Mouse (Mus musculus) left cerebral cortex, postnatal 36 days (tissue): ENCODE measurements around the gene Gm16503. TPM values are rescaled to one million over a fixed set of nuclear protein-coding genes. Genes with fewer than 3 reads are reported as not detected.
"Not testable (repeated sequence)": the region's sequence is repeated elsewhere in the genome, so short reads cannot be mapped to it uniquely, and the experiment has no call there.

Experiments used
- DNase-seq, 2 experiments: peaks; one replicate each; pipeline ENCODE4 v3.0.0; 2021 to 2022; ENCODE audit warnings: low spot score in 2 of 2, mixed read lengths in 1 of 2
- intact Hi-C: fragments of 180-260 bp; cut with DNase I; formaldehyde crosslinking; loops from one replicate; pipeline ENCODE4 v1.15.1; 2025
- total RNA-seq, 2 experiments: library from RNA; stranded (reverse); gene quantifications; 2 replicates each; pipeline ENCODE4 v1.2.3; 2021

Gm16503 gene
- under 1 TPM; 0.37 to 0.50 TPM for total RNA-seq

DNA sequence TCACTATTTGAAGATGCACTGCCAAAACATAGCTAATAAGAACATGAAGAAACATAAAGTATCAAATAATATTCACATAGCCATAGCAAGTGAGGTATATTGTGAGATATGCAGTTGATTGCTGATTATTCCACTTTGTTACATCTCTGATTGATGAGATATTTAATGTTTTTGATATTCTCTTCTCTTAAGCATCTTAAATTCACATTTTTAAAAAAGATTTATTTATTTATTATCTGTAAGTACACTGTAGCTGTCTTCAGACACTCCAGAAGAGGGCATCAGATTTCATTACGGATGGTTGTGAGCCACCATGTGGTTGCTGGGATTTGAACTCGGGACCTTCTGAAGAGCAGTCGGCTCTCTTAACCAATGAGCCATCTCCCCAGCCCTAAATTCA lies at the start of gene Gm16503:
Gm16503 (plus strand) TSS at position 301 of the 400 bp plus-strand sequence.
- intact Hi-C loops, DNase-seq: not testable (repeated sequence)

- DNase-seq, intact Hi-C loops: not testable (repeated sequence)
Measured at GRCm38 (mm10) chr4:147492117-147492516, 47.9 kb upstream of the Gm16503 start, which contains the start of gene Zfp982. Gene Zfp982 (plus strand): TSS chr4:147492417.

DNA sequence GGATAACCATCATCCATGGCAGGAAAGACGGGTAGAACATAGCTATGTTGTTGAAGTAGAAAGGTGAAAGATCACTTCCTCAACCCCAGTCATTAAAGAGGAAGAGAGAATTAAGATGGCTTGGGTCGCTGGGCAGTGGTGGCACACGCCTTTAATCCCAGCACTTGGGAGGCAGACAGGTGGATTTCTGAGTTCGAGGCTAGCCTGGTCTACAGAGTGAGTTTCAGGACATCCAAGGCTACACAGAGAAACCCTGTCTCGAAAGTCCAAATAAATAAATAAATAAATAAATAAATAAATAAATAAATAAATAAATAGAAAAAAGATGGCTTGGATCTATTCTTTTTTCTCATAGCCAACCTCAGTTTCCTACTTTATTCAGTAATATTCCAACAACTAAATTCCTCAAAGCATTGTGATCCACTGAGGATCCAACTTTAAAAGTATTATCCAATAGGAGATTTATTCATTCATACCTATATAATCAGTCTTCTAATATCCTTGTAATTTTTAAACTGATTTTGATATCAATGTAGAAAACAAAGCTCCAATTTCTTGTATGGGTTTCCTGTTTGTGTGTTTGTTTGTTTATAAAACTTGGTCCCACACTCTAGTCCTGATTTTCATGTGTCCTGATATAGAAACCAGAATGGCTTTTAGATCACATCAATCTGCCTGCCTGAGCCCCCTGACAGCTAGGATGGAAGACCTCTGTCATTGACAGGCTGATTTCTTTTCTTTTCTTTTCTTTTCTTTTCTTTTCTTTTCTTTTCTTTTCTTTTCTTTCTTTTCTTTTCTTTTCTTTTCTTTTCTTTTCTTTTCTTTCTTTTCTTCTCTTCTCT lies 41.0 kb upstream of the Gm16503 start:
- intact Hi-C loops = loop anchor here (1.0 kb wide), 1 partner anchor 9 kb away; no protein-coding TSS in a partner anchor
- DNase-seq = not testable (repeated sequence)

GRCm38 (mm10) chr4:147509174-147509573 lies 30.8 kb upstream of the Gm16503 start:
- intact Hi-C loops = no loop called here
- DNase-seq = no peak

DNA sequence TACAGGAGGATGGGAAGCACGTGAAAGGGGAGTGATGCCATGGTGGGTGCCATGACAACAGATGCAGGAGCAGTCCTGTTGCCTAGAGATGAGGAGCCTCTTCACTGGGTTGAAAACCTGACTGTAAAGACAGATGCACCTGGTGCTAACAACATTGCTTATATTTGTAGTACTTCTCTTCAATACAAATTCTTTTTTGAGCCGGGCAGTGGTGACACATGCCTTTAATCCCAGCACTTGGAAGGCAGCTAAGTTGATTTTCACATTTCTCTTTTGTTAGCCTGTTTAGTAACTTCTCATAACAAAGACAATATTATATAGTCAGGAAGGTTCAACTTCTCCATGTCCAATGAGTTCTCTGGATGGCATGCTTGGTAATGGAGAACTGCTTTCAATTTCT lies 21.0 kb upstream of the Gm16503 start:
- intact Hi-C loops = loop anchor here (1.0 kb wide), 1 partner anchor 1960 kb away; no protein-coding TSS in a partner anchor
- no peak for DNase-seq

GRCm38 (mm10) chr4:147520100-147520499 lies 19.9 kb upstream of the Gm16503 start:
- no peak for DNase-seq
- intact Hi-C loops = loop anchor here (5.0 kb wide), 1 partner anchor 67 kb away; no protein-coding TSS in a partner anchor

- DNase-seq = no peak
- intact Hi-C loops = no loop called here
Measured at GRCm38 (mm10) chr4:147525125-147525524, 14.9 kb upstream of the Gm16503 start.

DNA sequence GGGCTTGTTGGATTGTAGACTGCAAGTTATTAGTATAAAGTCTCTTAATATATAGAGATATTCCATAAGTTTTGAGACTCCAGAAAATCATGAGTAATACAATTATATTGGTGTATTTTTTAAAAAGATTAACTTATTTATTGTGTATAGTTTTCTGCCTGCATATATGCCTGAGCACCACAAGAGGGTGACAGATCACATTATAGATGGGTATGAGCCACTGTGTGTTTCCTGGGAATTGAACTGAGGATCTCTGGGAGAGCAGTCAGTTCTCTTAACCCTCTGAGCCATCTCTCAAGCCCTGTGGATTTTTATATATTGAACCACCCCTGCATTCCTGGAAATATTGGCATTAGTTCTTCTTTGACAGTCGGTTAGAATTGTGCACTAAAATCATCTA lies 9.7 kb upstream of the Gm16503 start:
- intact Hi-C loops = no loop called here

GRCm38 (mm10) chr4:147535916-147536315 lies 4.1 kb upstream of the Gm16503 start:
- intact Hi-C loops, DNase-seq: not testable (repeated sequence)

More for the DNA sequence above, 9.7 kb upstream of the Gm16503 start:
- no peak for DNase-seq

GRCm38 (mm10) chr4:147537702-147538101 lies 2.3 kb upstream of the Gm16503 start:
- DNase-seq = no peak
- intact Hi-C loops = no loop called here

- intact Hi-C loops = no loop called here
- no peak for DNase-seq
Measured at GRCm38 (mm10) chr4:147541105-147541504, 1.1 kb downstream of the Gm16503 start.

GRCm38 (mm10) chr4:147553071-147553470 lies 13.1 kb downstream of the Gm16503 start, which contains the start of gene Zfp985:
Gene Zfp985 (plus strand): TSS chr4:147553277.
- intact Hi-C loops = not testable (repeated sequence)

GRCm38 (mm10) chr4:147554361-147554760 lies 14.3 kb downstream of the Gm16503 start:
- DNase-seq, intact Hi-C loops: not testable (repeated sequence)

More at GRCm38 (mm10) chr4:147553071-147553470, 13.1 kb downstream of the Gm16503 start, which contains the start of gene Zfp985:
- DNase-seq = not testable (repeated sequence)

DNA sequence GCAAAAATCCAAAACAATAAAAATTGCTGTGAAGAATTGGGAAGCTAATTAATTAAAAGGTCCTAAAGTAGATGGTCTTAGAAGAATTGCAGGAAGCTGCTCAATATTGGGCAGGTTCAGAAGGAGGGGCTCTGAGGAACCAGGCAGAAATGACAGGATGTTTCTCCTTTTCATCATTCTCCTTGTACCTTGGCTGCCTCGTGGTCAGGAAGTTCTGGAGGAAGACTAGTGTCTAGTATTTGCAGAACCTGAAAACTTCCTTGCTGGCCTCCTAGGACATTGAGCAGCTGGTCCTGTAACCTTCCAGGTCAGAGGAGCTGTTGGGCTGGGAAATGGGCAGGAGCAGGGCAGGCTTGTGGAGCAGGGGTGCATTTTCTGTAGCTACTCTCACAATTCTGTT lies 16.9 kb downstream of the Gm16503 start:
- DNase-seq, intact Hi-C loops: not testable (repeated sequence)

- intact Hi-C loops, DNase-seq: not testable (repeated sequence)
Measured at GRCm38 (mm10) chr4:147558011-147558410, 18.0 kb downstream of the Gm16503 start.

DNA sequence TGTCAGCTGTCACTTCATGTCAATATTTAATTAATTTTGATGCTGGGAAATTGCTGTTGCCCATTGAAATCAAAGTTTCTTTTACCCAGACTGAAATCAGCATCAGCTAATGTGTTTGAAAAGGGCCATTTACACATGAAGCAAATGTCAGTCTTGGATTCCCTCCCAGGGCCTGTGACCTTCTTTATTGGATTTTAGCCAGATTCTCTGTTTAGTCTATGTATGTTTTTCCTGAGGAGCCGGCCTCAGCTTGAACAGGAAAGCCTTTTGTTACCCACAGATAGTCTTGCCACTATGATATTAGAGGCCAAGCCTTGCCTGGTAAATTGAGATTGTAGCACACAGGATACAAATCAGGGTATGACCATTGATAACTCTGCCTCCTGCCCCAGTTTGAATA lies 19.1 kb downstream of the Gm16503 start:
- DNase-seq, intact Hi-C loops: not testable (repeated sequence)

GRCm38 (mm10) chr4:147565426-147566220 lies 25.6 kb downstream of the Gm16503 start:
- DNase-seq = no peak
- intact Hi-C loops = no loop called here

DNA sequence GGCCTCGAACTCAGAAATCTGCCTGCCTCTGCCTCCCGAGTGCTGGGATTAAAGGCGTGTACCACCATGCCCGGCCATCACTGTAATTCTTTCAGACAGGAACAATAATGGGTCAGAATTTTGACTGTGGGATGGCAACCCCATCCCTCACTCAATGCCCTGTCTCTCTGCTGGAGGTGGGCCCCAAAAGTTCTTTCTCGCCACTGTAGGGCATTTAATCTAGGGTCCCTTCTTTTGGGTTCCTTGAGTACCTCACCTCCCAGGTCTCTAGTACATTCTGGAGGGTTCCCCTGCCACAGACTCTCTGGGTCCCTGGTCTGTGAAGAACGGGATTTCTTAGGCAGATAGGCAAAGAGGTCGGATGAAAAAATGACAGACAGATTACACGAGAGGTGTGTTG lies 31.1 kb downstream of the Gm16503 start:
- DNase-seq, intact Hi-C loops: not testable (repeated sequence)

DNA sequence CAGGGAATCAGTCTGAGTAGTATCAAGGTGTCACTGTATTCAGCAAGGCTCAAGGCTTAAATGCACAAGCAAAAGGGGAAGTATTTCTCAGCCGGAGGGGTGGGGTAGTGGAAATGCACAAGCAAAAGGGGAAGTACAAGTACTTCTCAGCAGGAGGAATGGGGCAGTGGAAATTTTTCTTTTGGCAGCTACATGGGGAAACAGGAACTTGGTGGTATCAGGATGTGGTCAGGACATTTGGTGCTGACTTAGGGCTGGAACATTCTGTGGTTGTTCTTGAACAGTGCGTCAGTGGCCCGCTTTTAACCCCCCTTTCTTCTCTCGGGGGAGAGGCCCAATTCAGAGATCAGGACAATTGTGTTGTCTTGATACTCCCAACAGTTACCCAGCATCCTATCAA lies 39.4 kb downstream of the Gm16503 start:
- intact Hi-C loops, DNase-seq: not testable (repeated sequence)
